Mouse (Mus musculus): Measurements from ENCODE around the gene Hectd3. TPM values are rescaled to one million over a fixed set of nuclear protein-coding genes. Genes with fewer than 3 reads are reported as not detected.

Hectd3 gene
- polyA plus RNA-seq, 1 experiment from 2014 or later: 10.3 TPM

GRCm38 (mm10) chr4:116987122-116987456, 8.0 kb upstream of the Hectd3 start:
- WGBS: 74% methylated on average over 5 of the region's 5 CpGs
- H3K4me2 ChIP-seq (ENCODE audit: low read length): no peak overlapping the region
- H3K9ac ChIP-seq (ENCODE audit: low read depth, low read length): no peak overlapping the region
- TF ChIP-seq CTCF (IDR thresholded peaks at IDR 0.05; ENCODE audit: low read depth): no peak
- ATAC-seq (replicated peaks; ENCODE audit: low FRiP score, low read depth): no peak; the same call in 1 of the 2 replicates
- H3K4me3 ChIP-seq (replicated peaks; ENCODE audit: low read depth, low read length): no peak overlapping the region
- H3K27me3 ChIP-seq (ENCODE audit: insufficient read depth, low read length): no peaks in the 10 kb centered on the region
- no peak overlapping the region for H3K27ac ChIP-seq
- no peaks in the 10 kb centered on the region for H3K9me3 ChIP-seq (replicated peaks; ENCODE audit: low read length)
- no peaks in the 10 kb centered on the region for H3K4me1 ChIP-seq (replicated peaks; ENCODE audit: insufficient read depth, low read length)
- DNase-seq (ENCODE audit: low spot score): no peak
- H3K36me3 ChIP-seq (ENCODE audit: insufficient read depth, low read length): peaks cover 6% of the 10 kb centered on the region; the same call in 1 of the 2 replicates

DNA sequence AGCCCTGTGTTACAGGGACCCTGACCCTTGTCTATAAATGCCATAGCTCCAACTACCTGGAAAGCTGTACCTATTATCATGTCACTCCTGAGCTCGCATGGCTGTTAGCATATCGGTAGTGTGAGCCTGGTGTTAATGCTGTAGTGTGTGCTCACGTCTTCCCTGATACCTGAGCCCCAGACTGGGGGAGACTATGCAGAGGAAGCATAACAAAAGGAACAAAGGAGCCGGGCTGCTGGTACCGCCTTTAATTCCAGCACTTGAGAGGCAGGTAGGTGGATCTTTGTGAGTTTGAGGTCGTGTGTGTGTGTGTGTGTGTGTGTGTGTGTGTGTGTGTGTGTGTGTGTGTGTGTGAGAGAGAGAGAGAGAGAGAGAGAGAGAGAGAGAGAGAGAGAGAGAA, 5.4 kb upstream of the Hectd3 start:
- TF ChIP-seq CTCF (IDR thresholded peaks at IDR 0.05; ENCODE audit: low read depth): no peak
- H3K36me3 ChIP-seq (ENCODE audit: insufficient read depth, low read length): peaks cover 6% of the 10 kb centered on the region; the same call in 1 of the 2 replicates

GRCm38 (mm10) chr4:116991366-116991765, 3.8 kb upstream of the Hectd3 start:
- Histone ChIP-seq H3K4me2 (ENCODE audit: low read length) (no peak overlapping the region), H3K9me3 (replicated peaks; ENCODE audit: low read length) (no peaks in the 10 kb centered on the region), H3K9ac (ENCODE audit: low read depth, low read length) (no peak overlapping the region), H3K27ac (no peak overlapping the region), H3K27me3 (ENCODE audit: insufficient read depth, low read length) (no peaks in the 10 kb centered on the region), H3K36me3 (ENCODE audit: insufficient read depth, low read length) (peaks cover 6% of the 10 kb centered on the region; the same call in 1 of the 2 replicates), H3K4me3 (replicated peaks; ENCODE audit: low read depth, low read length) (no peak overlapping the region), H3K4me1 (replicated peaks; ENCODE audit: insufficient read depth, low read length) (0 out of 2 replicates have a peak, but pooled peaks cover 10% of the 10 kb centered on the region)
- 9% methylated on average over 7 of the region's 7 CpGs for WGBS
- TF ChIP-seq CTCF (IDR thresholded peaks at IDR 0.05; ENCODE audit: low read depth): peak; percentile 92
- peak; percentile 80 for DNase-seq (ENCODE audit: low spot score)
- no peak for ATAC-seq (replicated peaks; ENCODE audit: low FRiP score, low read depth)

More for the DNA sequence above, 5.4 kb upstream of the Hectd3 start:
- Histone ChIP-seq H3K9me3 (replicated peaks; ENCODE audit: low read length) (no peaks in the 10 kb centered on the region), H3K27me3 (ENCODE audit: insufficient read depth, low read length) (no peaks in the 10 kb centered on the region), H3K27ac (no peak overlapping the region), H3K4me2 (ENCODE audit: low read length) (no peak overlapping the region), H3K9ac (ENCODE audit: low read depth, low read length) (no peak overlapping the region), H3K4me1 (replicated peaks; ENCODE audit: insufficient read depth, low read length) (0 out of 2 replicates have a peak, but pooled peaks cover 6% of the 10 kb centered on the region), H3K4me3 (replicated peaks; ENCODE audit: low read depth, low read length) (no peak overlapping the region)
- DNase-seq (ENCODE audit: low spot score): no peak
- WGBS: 73% methylated on average over 5 of the region's 6 CpGs
- ATAC-seq (replicated peaks; ENCODE audit: low FRiP score, low read depth): no peak

- peaks cover 10% of the 10 kb centered on the region; the same call in 1 of the 2 replicates for H3K36me3 ChIP-seq (ENCODE audit: insufficient read depth, low read length)
- no peak for TF ChIP-seq CTCF (IDR thresholded peaks at IDR 0.05; ENCODE audit: low read depth)
- WGBS: under 1% methylated on average over 38 of the region's 38 CpGs
- ATAC-seq (replicated peaks; ENCODE audit: low FRiP score, low read depth): peak; percentile 90
- H3K27me3 ChIP-seq (ENCODE audit: insufficient read depth, low read length): no peaks in the 10 kb centered on the region
- peak within 1 kb of the TSS; percentile 99 for H3K4me2 ChIP-seq (ENCODE audit: low read length)
- H3K27ac ChIP-seq: peak within 1 kb of the TSS; percentile 90
- H3K4me3 ChIP-seq (replicated peaks; ENCODE audit: low read depth, low read length): peak within 1 kb of the TSS; percentile 92
- H3K4me1 ChIP-seq (replicated peaks; ENCODE audit: insufficient read depth, low read length): 0 out of 2 replicates have a peak, but pooled peaks cover 10% of the 10 kb centered on the region
- H3K9me3 ChIP-seq (replicated peaks; ENCODE audit: low read length): no peaks in the 10 kb centered on the region
- DNase-seq (ENCODE audit: low spot score): peak; percentile 99
- peak within 1 kb of the TSS; percentile 88 for H3K9ac ChIP-seq (ENCODE audit: low read depth, low read length)
Observed at GRCm38 (mm10) chr4:116993672-116994621, 1.2 kb upstream of the Hectd3 start, which contains the start of gene Urod. Gene Urod (minus strand): TSS chr4:116994413.

GRCm38 (mm10) chr4:116995798-116996135, 650 bp downstream of the Hectd3 start:
- Histone ChIP-seq H3K36me3 (ENCODE audit: insufficient read depth, low read length) (peaks cover 12% of the 10 kb centered on the region; the same call in 1 of the 2 replicates), H3K4me3 (replicated peaks; ENCODE audit: low read depth, low read length) (peak overlapping the region; percentile 92), H3K9ac (ENCODE audit: low read depth, low read length) (peak overlapping the region; percentile 88), H3K9me3 (replicated peaks; ENCODE audit: low read length) (no peaks in the 10 kb centered on the region), H3K4me2 (ENCODE audit: low read length) (peak overlapping the region; percentile 99), H3K27me3 (ENCODE audit: insufficient read depth, low read length) (no peaks in the 10 kb centered on the region), H3K27ac (peak overlapping the region; percentile 90), H3K4me1 (replicated peaks; ENCODE audit: insufficient read depth, low read length) (0 out of 2 replicates have a peak, but pooled peaks cover 10% of the 10 kb centered on the region)
- peak; percentile 38 for ATAC-seq (replicated peaks; ENCODE audit: low FRiP score, low read depth)
- TF ChIP-seq CTCF (IDR thresholded peaks at IDR 0.05; ENCODE audit: low read depth): peak; percentile 69
- WGBS: under 1% methylated on average over 16 of the region's 16 CpGs
- peak; percentile 68 for DNase-seq (ENCODE audit: low spot score)

- no peak for TF ChIP-seq CTCF (IDR thresholded peaks at IDR 0.05; ENCODE audit: low read depth)
- 93% methylated on average over 17 of the region's 17 CpGs for WGBS
Observed at GRCm38 (mm10) chr4:116999513-117000154, 4.5 kb downstream of the Hectd3 start.

More at GRCm38 (mm10) chr4:116999513-117000154, 4.5 kb downstream of the Hectd3 start:
- H3K9ac ChIP-seq (ENCODE audit: low read depth, low read length): no peak overlapping the region
- no peaks in the 10 kb centered on the region for H3K9me3 ChIP-seq (replicated peaks; ENCODE audit: low read length)
- H3K4me1 ChIP-seq (replicated peaks; ENCODE audit: insufficient read depth, low read length): 0 out of 2 replicates have a peak, but pooled peaks cover 5% of the 10 kb centered on the region
- no peak overlapping the region for H3K4me2 ChIP-seq (ENCODE audit: low read length)
- no peaks in the 10 kb centered on the region for H3K27me3 ChIP-seq (ENCODE audit: insufficient read depth, low read length)
- peaks cover 14% of the 10 kb centered on the region; the same call in 1 of the 2 replicates for H3K36me3 ChIP-seq (ENCODE audit: insufficient read depth, low read length)
- H3K4me3 ChIP-seq (replicated peaks; ENCODE audit: low read depth, low read length): no peak overlapping the region
- ATAC-seq (replicated peaks; ENCODE audit: low FRiP score, low read depth): no peak
- H3K27ac ChIP-seq: no peak overlapping the region
- DNase-seq (ENCODE audit: low spot score): no peak

Data from kidney, postnatal 0 days (tissue).